Mouse (Mus musculus) cerebellum, adult 11 months (tissue): Measurements from ENCODE around the gene Lsm7.
A peak's percentile ranks its signal among the peaks of the same experiment; 100 is the strongest.

Source experiments
- DNase-seq: peaks from one replicate; pipeline ENCODE4 v3.0.0; 2022

Gene Lsm7

GRCm38 (mm10) chr10:80810084-80810483, 44.9 kb downstream of the Lsm7 start:
- no peak for DNase-seq

GRCm38 (mm10) chr10:80808985-80809632, 45.9 kb downstream of the Lsm7 start:
- no peak for DNase-seq

GRCm38 (mm10) chr10:80808099-80808984, 46.7 kb downstream of the Lsm7 start:
- DNase-seq, result no peak

GRCm38 (mm10) chr10:80807057-80807627, 47.9 kb downstream of the Lsm7 start:
- DNase-seq, result peak; percentile 85

DNA sequence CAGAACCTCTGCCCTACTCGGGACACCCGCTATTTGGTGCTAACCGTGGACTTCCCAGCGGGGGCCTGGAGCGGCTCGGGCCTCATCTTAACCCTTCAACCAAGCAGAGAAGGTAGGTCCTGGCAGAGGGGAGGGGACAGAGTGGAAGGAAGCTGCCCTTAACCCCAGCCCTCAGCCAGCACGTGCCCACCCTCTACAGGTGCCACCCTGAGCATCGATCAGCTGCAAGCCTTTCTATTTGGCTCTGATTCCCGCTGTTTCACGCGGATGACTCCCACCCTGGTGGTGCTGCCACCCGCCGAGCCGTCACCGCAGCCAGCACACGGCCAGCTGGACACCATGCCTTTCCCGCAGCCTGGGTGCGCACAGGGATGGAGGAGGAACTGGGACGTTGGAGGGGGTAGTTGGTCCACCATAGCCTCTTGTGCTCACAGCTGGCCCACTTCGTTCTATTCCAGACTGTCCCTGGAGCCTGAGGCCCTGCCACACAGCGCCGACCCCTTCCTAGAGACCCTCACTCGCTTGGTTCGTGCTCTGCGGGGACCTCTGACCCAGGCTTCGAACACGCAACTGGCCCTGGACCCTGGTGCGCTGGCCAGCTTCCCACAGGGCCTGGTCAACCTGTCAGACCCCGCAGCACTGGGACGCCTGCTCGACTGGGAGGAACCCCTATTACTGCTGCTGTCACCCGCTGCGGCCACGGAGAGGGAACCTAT, 48.5 kb downstream of the Lsm7 start:
- DNase-seq, result no peak

GRCm38 (mm10) chr10:80805925-80806324, 49.1 kb downstream of the Lsm7 start:
- DNase-seq, result peak; percentile 85

DNA sequence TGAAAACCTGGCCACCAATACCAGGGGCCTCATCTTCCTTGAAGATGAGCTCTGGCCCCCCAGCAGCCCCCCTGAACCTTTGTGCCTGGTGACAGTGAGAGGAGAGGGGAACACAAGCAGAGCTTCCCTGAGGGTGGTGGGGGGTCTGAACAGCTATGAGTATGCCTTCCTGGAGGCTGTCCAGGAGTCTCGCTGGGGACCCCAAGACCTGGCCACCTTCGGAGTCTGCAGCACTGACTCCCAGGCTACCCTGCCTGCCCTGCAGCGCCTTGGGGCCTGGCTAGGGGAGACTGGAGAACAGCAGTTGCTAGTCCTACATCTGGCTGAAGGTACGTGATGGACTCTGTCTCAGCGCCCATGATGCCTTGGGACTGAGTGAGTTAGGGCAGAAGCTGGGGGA, 49.7 kb downstream of the Lsm7 start:
- no peak for DNase-seq

DNA sequence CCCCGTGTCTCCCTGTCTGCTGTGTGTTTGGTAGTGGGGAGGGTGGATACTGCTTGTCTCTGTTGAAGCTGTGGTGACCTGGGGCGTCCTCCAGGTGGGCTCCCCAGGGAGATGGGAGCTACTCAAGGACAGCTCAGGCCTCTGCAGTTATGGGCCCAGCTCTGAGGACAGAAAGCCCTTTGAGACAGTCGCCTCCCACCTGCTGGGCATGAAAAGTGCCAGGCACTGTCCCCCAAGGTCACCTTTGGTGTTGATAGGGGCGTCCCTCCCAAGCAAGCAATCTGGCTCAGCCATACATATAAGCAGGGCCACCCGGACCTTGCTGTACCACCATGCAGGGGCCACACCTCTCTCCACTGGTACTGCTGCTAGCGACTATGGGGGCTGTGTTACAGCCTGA, 50.1 kb downstream of the Lsm7 start, which contains the start of gene Amh:
Gene Amh, plus strand, starts transcription at position 328 of the 400 bp plus-strand sequence.
- DNase-seq, result no peak

GRCm38 (mm10) chr10:80804340-80804739, 50.7 kb downstream of the Lsm7 start:
- no peak for DNase-seq

GRCm38 (mm10) chr10:80802996-80803395, 52.0 kb downstream of the Lsm7 start:
- no peak for DNase-seq
